Mouse (Mus musculus) E14TG2a.4 (cell line): ENCODE data around the gene Lmnb2.

Source experiments
- H3K27me3 ChIP-seq: 2 replicates; pipeline ENCODE4 v1.6.1; 2014; ENCODE audit warnings: low read length, control low read depth; ENCODE audit not compliant: insufficient read depth
- H3K36me3 ChIP-seq: 2 replicates; pipeline ENCODE4 v1.6.1; 2014; ENCODE audit warnings: low read length, control low read depth; ENCODE audit not compliant: insufficient read depth
- H3K4me1 ChIP-seq: replicated peaks from 2 replicates; pipeline ENCODE4 v1.6.1; 2014; ENCODE audit warnings: low read depth, low read length, control low read depth
- H3K4me3 ChIP-seq: replicated peaks from 2 replicates; pipeline ENCODE4 v1.5.1; 2014; ENCODE audit warnings: mild to moderate bottlenecking, low read length
- H3K9me3 ChIP-seq: 2 replicates; pipeline ENCODE4 v1.6.1; 2014; ENCODE audit warnings: low read length, control low read depth
- CTCF ChIP-seq: conservative IDR thresholded peaks from 2 replicates; pipeline ENCODE4 v1.5.1; 2014; ENCODE audit warnings: low read length
- NANOG ChIP-seq: IDR thresholded peaks from 2 replicates; pipeline ENCODE4 v1.6.1; 2014; ENCODE audit warnings: borderline replicate concordance, low read length, mixed read lengths
- POU5F1 ChIP-seq: IDR thresholded peaks from 2 replicates; pipeline ENCODE4 v1.6.1; 2014; ENCODE audit warnings: low read length, borderline replicate concordance

The Lmnb2 gene

DNA sequence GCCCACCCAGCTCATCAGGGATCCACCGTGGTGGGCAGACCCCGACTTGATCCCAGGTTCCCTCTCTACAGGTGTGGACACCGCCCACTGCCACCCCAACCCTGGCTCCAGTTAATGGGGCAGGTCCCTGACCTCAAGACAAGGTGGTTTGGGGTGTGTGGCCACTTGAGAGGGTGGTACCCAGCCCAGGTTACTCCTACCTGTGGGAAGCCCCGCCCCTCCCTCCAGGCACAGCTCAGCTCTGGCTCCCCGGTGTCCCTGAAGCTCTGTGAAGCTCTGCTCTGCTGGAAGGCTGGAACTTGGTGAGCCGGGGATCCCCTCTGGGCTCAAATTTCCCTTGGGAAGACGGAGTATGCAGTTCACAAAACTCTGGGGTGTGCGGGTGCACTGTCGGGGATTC is 46.5 kb downstream of the Lmnb2 start, which contains the start of gene Tmprss9:
Tmprss9 (plus strand) TSS at position 268 of the 400 bp plus-strand sequence.
- H3K9me3 ChIP-seq: no peaks in the 10 kb centered on the region
- TF ChIP-seq NANOG (no peak), POU5F1 (no peak), CTCF (no peak)
- peaks cover 21% of the 10 kb centered on the region for H3K4me1 ChIP-seq

DNA sequence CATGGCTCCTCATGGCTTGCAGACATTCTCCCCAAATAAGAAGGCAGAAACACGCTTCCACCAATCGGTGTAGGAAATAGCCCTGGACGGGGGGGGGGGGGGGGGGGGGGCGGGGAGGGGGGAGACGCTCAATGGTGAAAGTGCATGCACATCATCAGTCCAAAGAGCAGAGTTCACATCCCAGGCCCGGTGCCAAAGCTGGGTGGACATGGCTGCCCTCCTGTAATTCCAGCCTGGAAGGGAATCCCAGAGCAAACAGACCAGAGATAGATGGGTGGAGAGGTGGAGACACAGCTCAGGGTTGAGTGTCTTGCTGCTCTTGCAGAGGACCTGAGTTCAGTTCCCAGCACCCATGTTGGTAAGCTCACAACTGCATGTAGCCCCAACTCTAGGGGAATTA is 47.1 kb downstream of the Lmnb2 start:
- TF ChIP-seq POU5F1 (no peak), CTCF (no peak), NANOG (no peak)
- no peaks in the 10 kb centered on the region for H3K9me3 ChIP-seq

More for the DNA sequence above, 46.5 kb downstream of the Lmnb2 start, which contains the start of gene Tmprss9:
- Histone ChIP-seq H3K4me3 (no peak within 1 kb of the TSS), H3K27me3 (peaks cover 21% of the 10 kb centered on the region), H3K36me3 (peaks cover 18% of the 10 kb centered on the region)

DNA sequence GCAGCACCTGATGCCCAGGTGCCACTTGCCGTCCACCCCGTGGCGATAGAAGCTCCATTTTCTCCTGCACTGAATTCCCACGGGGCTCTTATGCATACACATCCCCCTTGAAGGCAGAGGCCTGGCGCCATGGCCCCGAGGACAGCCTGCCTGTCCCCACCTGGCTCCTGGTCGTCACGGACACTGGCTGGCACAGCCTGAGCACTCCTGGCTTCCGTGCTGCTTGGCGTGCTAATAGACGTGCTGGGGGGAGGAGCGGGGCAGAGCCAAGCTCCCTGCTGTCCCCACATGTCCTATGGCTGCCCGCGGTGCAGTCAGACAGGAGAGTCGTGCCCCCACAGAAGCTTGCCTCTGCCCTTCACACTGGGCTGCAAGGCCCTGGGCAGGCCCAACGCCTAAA is 53.6 kb downstream of the Lmnb2 start:
- TF ChIP-seq CTCF (no peak), NANOG (no peak), POU5F1 (no peak)
- peaks cover 67% of the 10 kb centered on the region for H3K36me3 ChIP-seq
- H3K9me3 ChIP-seq: no peaks in the 10 kb centered on the region
- no peaks in the 10 kb centered on the region for H3K27me3 ChIP-seq
- peak overlapping the region; percentile 46 for H3K4me3 ChIP-seq
- peaks cover 35% of the 10 kb centered on the region for H3K4me1 ChIP-seq

More for the DNA sequence above, 47.1 kb downstream of the Lmnb2 start:
- peaks cover 16% of the 10 kb centered on the region for H3K4me1 ChIP-seq
- H3K27me3 ChIP-seq: peaks cover 21% of the 10 kb centered on the region
- no peak overlapping the region for H3K4me3 ChIP-seq
- H3K36me3 ChIP-seq: peaks cover 24% of the 10 kb centered on the region

DNA sequence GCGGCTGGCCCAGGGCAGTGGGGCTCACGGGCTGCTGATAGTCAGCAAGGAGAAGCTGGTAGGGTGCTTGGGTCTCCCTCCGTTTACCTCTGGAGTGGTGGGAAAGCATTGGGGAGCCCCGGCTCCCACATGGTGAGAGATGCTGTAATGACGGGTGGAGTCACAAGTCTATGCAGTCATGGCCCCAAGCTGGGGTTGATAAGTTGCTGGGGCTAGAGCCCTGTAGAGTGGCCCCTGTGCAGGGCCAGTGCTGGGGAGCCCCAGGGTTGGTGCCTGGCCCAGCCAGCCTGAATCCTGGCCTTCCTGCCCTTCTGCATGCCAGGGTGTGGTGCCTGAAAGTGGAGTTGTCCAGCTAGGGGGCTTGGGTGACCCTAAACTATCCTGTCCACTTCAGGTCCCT is 55.7 kb downstream of the Lmnb2 start:
- no peaks in the 10 kb centered on the region for H3K9me3 ChIP-seq
- peaks cover 38% of the 10 kb centered on the region for H3K4me1 ChIP-seq
- TF ChIP-seq NANOG: no peak
- no peak for TF ChIP-seq POU5F1
- no peak for TF ChIP-seq CTCF
- no peaks in the 10 kb centered on the region for H3K27me3 ChIP-seq
- peaks cover 60% of the 10 kb centered on the region for H3K36me3 ChIP-seq
- H3K4me3 ChIP-seq: no peak overlapping the region

DNA sequence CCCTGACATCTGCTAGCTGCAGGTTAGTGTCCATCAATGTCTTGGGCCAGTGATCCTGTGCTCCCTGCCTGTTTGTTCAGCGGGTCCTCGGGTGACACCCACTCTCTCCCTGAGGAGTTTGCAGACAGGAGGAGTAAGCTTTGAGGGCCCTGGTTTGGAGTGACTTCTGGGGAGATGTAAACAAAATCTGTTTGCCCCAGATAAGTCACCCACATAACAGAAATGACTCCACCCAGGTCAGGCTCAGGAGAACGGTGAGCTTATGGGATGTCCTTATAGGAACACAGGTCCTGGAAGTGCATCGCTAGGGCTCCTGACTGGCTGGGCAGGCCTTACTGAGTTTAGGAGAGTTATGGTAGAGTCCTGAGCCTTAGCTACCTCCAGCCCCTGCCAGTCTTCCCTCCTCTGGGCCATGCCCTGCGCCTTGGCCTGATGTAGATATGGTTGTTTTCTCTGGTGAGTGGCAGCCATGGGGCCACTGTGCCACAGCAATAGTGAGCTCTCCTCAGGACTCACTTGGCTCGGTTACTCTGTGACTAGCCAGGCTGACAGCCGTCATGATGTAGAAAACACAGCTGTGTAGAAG is 59.6 kb downstream of the Lmnb2 start:
- TF ChIP-seq NANOG (no peak), CTCF (no peak), POU5F1 (no peak)
- Histone ChIP-seq H3K4me1 (peaks cover 49% of the 10 kb centered on the region), H3K27me3 (no peaks in the 10 kb centered on the region), H3K36me3 (peaks cover 34% of the 10 kb centered on the region), H3K9me3 (no peaks in the 10 kb centered on the region), H3K4me3 (no peak overlapping the region)

DNA sequence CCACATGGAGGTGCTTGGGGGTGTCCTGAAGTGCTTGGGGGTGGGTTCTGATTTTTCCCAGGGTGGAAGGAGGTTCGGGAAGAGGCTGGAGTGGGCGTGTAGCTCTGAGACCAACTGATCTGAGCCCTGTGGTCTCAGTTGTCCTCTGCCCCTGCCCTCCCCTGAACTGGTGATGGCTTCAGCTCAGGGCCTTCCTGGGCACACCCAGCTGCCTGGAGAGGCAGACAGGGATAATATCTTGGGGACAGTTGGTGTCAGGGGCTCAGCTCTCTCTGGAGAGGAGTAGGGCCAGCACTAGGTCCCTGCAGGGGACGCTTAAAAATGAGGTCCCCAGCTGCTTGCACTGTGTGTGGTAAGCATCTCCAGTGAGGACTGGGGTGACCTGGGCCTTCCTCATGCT is 60.2 kb downstream of the Lmnb2 start:
- H3K36me3 ChIP-seq: peaks cover 36% of the 10 kb centered on the region
- H3K4me3 ChIP-seq: no peak overlapping the region
- no peaks in the 10 kb centered on the region for H3K9me3 ChIP-seq
- no peaks in the 10 kb centered on the region for H3K27me3 ChIP-seq
- no peak for TF ChIP-seq CTCF
- H3K4me1 ChIP-seq: peaks cover 51% of the 10 kb centered on the region

DNA sequence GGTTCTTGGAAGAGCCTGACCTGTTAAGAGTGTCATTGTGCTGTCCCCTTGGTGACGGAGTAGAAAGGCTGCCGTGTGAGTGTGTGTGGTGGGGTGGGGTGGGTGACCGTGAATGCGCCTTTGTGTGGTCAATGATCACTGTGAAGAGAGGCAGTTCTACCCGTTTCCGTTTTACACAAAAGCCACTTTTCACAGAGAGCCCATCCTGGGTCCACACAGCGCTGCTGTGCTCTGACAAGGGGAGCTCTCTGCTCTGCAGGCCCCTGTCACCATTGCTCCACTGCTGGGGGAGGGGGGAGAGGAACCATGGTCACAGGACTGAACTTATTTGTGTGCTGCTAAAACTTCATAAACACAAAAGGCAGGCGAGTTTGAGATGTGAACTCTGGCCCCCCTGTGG is 60.7 kb downstream of the Lmnb2 start:
- Histone ChIP-seq H3K27me3 (no peaks in the 10 kb centered on the region), H3K9me3 (no peaks in the 10 kb centered on the region), H3K4me3 (no peak overlapping the region), H3K4me1 (peaks cover 49% of the 10 kb centered on the region), H3K36me3 (peaks cover 36% of the 10 kb centered on the region)
- TF ChIP-seq NANOG (no peak), POU5F1 (no peak)

DNA sequence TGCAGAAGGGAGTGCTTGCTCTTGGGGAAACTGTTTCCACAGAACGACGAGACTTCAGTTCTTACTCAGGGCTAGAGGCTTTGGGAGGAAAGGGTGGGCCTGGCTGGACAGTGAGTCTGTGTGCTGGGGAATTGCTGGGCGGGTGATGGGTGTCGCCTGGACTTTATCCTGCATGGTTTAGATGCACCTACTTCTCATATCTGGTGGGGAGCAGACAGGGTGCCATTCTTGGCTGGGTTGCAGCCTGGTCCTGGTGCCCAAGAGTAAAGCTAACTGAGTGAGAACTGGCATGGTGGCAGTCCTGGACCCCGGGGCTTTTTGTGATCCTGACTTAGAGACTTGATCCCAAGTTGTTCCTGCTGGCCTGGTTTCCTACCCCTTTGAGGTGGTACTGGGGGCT is 61.1 kb downstream of the Lmnb2 start:
- no peaks in the 10 kb centered on the region for H3K27me3 ChIP-seq
- TF ChIP-seq NANOG (no peak), CTCF (no peak), POU5F1 (no peak)
- no peak overlapping the region for H3K4me3 ChIP-seq
- no peaks in the 10 kb centered on the region for H3K9me3 ChIP-seq
- H3K4me1 ChIP-seq: peaks cover 54% of the 10 kb centered on the region
- peaks cover 36% of the 10 kb centered on the region for H3K36me3 ChIP-seq

DNA sequence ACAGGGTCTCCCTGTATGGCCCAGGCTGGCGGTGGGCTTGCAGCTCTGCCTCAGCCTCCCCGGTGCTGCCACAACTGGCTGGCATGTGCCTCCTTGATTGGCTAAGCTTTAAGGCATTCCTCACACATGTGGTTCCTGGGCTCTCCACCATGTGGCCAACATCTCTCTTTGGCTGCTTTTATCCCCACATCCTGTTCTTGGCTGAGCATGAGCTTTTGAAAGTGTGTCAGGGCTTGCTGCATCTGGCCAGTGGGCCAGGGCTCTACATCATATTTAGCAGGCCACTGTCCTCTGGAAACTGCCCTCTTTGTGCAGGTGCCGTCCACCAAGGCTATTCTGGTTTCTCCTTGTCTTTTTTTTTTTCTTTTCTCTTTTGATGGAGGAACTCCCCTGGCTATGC is 61.8 kb downstream of the Lmnb2 start:
- Histone ChIP-seq H3K27me3 (no peaks in the 10 kb centered on the region), H3K4me3 (peak overlapping the region; percentile 95; the same call in 1 of the 2 replicates), H3K4me1 (peaks cover 58% of the 10 kb centered on the region), H3K9me3 (no peaks in the 10 kb centered on the region), H3K36me3 (peaks cover 36% of the 10 kb centered on the region)
- no peak for TF ChIP-seq CTCF
- no peak for TF ChIP-seq NANOG
- no peak for TF ChIP-seq POU5F1

DNA sequence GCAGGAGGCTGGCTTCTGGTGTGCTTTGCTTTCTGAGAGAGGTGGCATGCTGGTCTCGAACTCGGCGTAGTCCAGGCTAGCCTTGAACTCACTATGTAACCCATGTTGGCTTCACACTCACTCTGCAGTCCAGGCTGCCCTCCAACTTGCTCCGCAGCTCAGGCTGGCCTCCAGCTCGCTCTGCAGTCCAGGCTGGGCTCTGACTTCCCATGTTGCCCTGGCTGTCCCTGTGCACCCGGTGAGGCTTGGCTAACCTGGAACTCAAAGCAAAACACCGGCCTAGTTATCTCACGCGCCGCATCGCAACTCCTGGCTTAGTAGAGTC is 62.3 kb downstream of the Lmnb2 start:
- peaks cover 38% of the 10 kb centered on the region for H3K36me3 ChIP-seq
- H3K27me3 ChIP-seq: no peaks in the 10 kb centered on the region
- H3K4me3 ChIP-seq: peak overlapping the region; percentile 95
- peaks cover 58% of the 10 kb centered on the region for H3K4me1 ChIP-seq
- no peaks in the 10 kb centered on the region for H3K9me3 ChIP-seq
- TF ChIP-seq CTCF (no peak), POU5F1 (no peak), NANOG (no peak)
